Mouse (Mus musculus): ENCODE results near the gene Tspyl2. TPM values are rescaled to one million over a fixed set of nuclear protein-coding genes. Genes with fewer than 3 reads are reported as not detected.

The Tspyl2 gene
- 79.2 TPM for total RNA-seq (2023)

DNA sequence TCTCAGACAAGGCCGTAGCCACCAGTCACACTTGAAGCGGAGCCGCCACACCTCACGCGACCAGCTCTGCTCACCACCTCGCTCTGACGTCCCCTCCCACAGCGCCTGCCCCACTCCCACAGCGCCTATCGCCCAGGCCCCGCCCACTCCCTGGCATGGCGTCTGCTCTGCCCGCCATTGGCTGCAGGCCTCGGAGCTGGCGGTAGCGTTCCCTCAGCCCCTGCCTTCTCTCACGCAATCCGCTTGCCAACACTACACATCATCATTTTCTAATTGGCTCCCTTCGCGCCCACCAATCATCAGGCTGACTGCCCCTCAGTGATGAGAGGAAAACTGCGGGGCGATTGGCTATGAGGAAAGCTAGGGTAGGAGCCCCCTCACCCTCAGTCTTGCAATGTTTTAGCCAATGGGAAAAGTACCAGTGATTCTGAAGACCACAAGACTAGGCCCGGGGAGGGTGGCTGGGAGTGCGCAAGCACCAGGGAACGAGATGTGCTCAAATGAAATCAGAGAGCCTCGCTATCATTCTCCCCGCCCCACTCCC, at the start of gene Tspyl2:
Gene Tspyl2, minus strand, starts transcription at position 68 of the 544 bp plus-strand sequence.

DNA sequence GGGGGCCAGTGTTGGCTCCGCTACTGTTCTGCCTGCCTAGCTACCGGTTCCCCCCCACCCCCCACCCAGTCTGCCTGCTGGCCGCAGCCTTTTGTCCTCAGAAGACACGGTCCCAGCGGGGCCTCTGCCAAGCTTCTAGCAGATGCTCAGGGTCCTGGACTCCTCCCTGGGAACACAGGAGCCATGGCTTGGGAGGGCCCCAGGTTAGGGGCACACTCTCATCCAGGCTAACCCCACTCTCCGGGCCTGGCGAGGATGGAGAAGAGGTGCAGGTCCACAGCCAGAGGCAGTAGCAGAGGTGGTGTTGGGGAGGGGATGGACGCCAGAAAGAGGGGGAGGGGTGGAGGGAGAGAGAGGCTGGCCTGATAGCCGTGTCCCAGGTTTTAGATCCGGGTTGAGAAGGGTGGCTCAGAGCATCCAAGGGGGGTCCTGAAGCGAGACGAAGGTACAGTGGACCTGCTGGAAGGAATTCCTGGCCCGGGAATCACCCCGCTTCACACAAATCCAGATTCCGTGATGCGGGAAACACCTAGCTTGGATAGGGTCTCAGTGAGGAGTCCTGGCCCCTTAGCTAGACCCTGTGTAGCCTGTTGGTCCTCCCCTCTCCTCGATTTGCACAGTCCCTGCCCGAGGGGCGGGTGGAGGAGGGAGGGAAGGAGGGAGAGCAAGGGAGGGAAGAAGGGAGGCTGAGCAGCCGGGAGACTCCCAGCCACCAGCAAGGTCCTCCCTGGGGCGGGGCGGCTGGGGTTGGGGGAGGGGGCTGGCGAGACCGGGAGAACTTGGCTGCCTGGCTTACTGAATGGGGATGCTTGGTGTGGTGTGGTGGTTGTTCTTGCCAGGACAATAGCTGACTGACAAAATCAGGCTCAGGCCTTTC, 26.4 kb upstream of the Tspyl2 start, which contains the start of gene Gpr173:
Gene Gpr173, minus strand, starts transcription at position 308 of the 877 bp plus-strand sequence.

DNA sequence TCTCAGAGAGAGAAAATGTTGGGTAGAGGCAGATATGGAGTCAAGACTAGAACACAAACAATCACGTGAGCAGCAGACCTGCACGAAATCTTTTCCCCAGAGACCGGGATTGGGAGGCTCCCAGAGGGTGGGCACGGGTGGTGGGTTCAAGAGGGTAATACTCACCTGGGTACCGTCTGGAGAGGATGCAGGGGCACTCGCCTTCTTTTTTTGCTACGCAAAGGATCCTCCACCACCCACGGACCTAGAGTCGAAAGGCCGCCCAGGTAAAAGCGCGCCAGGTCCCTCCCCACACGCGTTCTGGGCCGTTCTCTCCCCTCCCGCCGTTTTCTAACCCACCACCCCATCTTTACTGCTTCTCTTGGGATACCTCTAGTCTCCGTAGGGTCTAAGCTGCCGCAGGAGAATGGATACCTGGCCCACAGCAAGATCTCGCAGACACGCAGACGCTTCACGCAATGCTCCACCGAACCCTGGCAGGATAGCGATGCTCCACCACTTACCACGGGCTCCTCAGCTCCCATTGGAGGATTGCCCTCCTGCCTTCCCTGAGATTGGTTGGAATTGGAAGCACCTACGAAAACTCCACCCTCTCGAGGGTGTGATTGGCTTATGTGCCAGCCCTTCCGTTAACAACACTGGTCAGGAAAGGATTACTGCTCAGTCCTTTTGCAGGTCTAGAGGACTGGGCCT, 15.1 kb downstream of the Tspyl2 start, which contains the start of gene Kantr:
Gene Kantr, minus strand, starts transcription at position 500 of the 693 bp plus-strand sequence.

Other genes with a start within 250 kb of the Tspyl2 start
- 0.47 TPM for gene Iqsec2, start 198.2 kb downstream of the Tspyl2 start, total RNA-seq (2023)
- 97.7 TPM for gene Kdm5c, start 109.4 kb downstream of the Tspyl2 start, total RNA-seq (2023)
- gene Kantr, start 14.9 kb downstream of the Tspyl2 start, total RNA-seq (2023): 15.4 TPM
- gene Gpr173, start 26.3 kb upstream of the Tspyl2 start, total RNA-seq (2023): not detected
- gene Cldn34a, start 220.9 kb upstream of the Tspyl2 start, total RNA-seq (2023): not detected

All from CD4-positive naive resting alpha-beta T cell, adult 76 days (primary cell).